Mouse (Mus musculus): ENCODE results near the gene Crispld2. TPM values are rescaled to one million over a fixed set of nuclear protein-coding genes. Genes with fewer than 3 reads are reported as not detected.

Gene Crispld2
- total and polyA plus RNA-seq, 3 experiments: not detected

GRCm38 (mm10) chr8:120062742-120063141 lies 70.5 kb downstream of the Crispld2 start:
- Histone ChIP-seq H3K27me3 (replicated peaks) (peaks cover 82% of the 10 kb centered on the region), H3K79me2 (replicated peaks; ENCODE audit: control insufficient read depth, extremely low read depth, insufficient read depth, poor library complexity, severe bottlenecking) (no peaks in the 10 kb centered on the region), H3K9ac (ENCODE audit: insufficient read depth, low read depth) (no peak overlapping the region), H3K4me2 (ENCODE audit: insufficient read depth, low read depth, poor library complexity, severe bottlenecking) (no peak overlapping the region), H3K9me3 (replicated peaks; ENCODE audit: low read length) (peaks cover 3% of the 10 kb centered on the region), H3K27ac (ENCODE audit: insufficient read depth, low read depth) (no peak overlapping the region), H3K4me3 (replicated peaks in 1 of 3; ENCODE audit: low read depth in 2 of 3, low read length in 2 of 3, poor library complexity in 1 of 3) (no peak overlapping the region), H3K36me3 (replicated peaks in 1 of 2; ENCODE audit: control insufficient read depth in 1 of 2, insufficient read depth in 1 of 2, low read length in 1 of 2) (no peaks in the 10 kb centered on the region), H3K4me1 (ENCODE audit: control insufficient read depth in 1 of 2, insufficient read depth in 2 of 2) (no peaks in the 10 kb centered on the region)
- DNase-seq (ENCODE audit: extremely low read depth): no peak
- dilution Hi-C loops (cut with MboI; ENCODE audit: extremely low pct_ligation_motif_present, extremely low pct_unique_long_range_greater_than_20kb, low sequenced_read_pairs): no loop called here
- TF ChIP-seq UBTF (IDR thresholded peaks at IDR 0.05; ENCODE audit: low read depth, low read length): no peak
- no peak for TF ChIP-seq RCOR1 (conservative IDR thresholded peaks at IDR 0.05; ENCODE audit: low read depth, low read length)
- TF ChIP-seq ZC3H11A (IDR thresholded peaks at IDR 0.05; ENCODE audit: low read depth, low read length): no peak
- TF ChIP-seq POLR2AphosphoS2 (IDR thresholded peaks at IDR 0.05; ENCODE audit: low read depth, low read length): no peak
- no peak for TF ChIP-seq SIN3A (IDR thresholded peaks at IDR 0.05; ENCODE audit: low read length)
- TF ChIP-seq IRF4 (IDR thresholded peaks at IDR 0.05; ENCODE audit: low read depth, low read length): no peak
- TF ChIP-seq MAX (IDR thresholded peaks at IDR 0.05; ENCODE audit: low read length): no peak
- TF ChIP-seq MAFK (IDR thresholded peaks at IDR 0.05; ENCODE audit: insufficient replicate concordance, low read length): no peak
- in situ Hi-C loops (cut with MboI; ENCODE audit: low pct_ligation_motif_present, low pct_unique_long_range_greater_than_20kb, low sequenced_read_pairs): no loop called here

- dilution Hi-C loops (cut with MboI; ENCODE audit: extremely low pct_ligation_motif_present, extremely low pct_unique_long_range_greater_than_20kb, low sequenced_read_pairs) (no loop called here), in situ Hi-C loops (cut with MboI; ENCODE audit: low pct_ligation_motif_present, low pct_unique_long_range_greater_than_20kb, low sequenced_read_pairs) (no loop called here)
- no peak overlapping the region for H3K4me2 ChIP-seq (ENCODE audit: insufficient read depth, low read depth, poor library complexity, severe bottlenecking)
- no peak for DNase-seq (ENCODE audit: extremely low read depth)
- H3K9me3 ChIP-seq (replicated peaks; ENCODE audit: low read length): peaks cover 3% of the 10 kb centered on the region
- peaks cover 82% of the 10 kb centered on the region for H3K27me3 ChIP-seq (replicated peaks)
- H3K4me1 ChIP-seq (ENCODE audit: control insufficient read depth in 1 of 2, insufficient read depth in 2 of 2): no peaks in the 10 kb centered on the region
- H3K36me3 ChIP-seq (replicated peaks in 1 of 2; ENCODE audit: control insufficient read depth in 1 of 2, insufficient read depth in 1 of 2, low read length in 1 of 2): no peaks in the 10 kb centered on the region
- TF ChIP-seq CTCF (conservative IDR thresholded peaks at IDR 0.05 in 1 of 2, IDR thresholded peaks at IDR 0.05 in 1 of 2; ENCODE audit: low read depth in 2 of 2, low read length in 2 of 2) (no peak), TBP (conservative IDR thresholded peaks at IDR 0.05; ENCODE audit: low read depth, low read length) (no peak), ZMIZ1 (IDR thresholded peaks at IDR 0.05; ENCODE audit: low read depth, low read length) (no peak), ETS1 (conservative IDR thresholded peaks at IDR 0.05; ENCODE audit: low read depth, low read length) (no peak), IRF4 (IDR thresholded peaks at IDR 0.05; ENCODE audit: low read depth, low read length) (no peak), SIN3A (IDR thresholded peaks at IDR 0.05; ENCODE audit: low read length) (no peak), BHLHE40 (IDR thresholded peaks at IDR 0.05; ENCODE audit: low read depth, low read length) (no peak), RCOR1 (conservative IDR thresholded peaks at IDR 0.05; ENCODE audit: low read depth, low read length) (no peak), MAFK (IDR thresholded peaks at IDR 0.05; ENCODE audit: insufficient replicate concordance, low read length) (no peak), E2F4 (IDR thresholded peaks at IDR 0.05; ENCODE audit: insufficient replicate concordance, low read depth, low read length) (no peak), CHD1 (IDR thresholded peaks at IDR 0.05; ENCODE audit: low read depth, low read length) (no peak), JUN (IDR thresholded peaks at IDR 0.05; ENCODE audit: insufficient read depth, low read depth, low read length) (no peak), POLR2AphosphoS2 (IDR thresholded peaks at IDR 0.05; ENCODE audit: low read depth, low read length) (no peak)
- no peak overlapping the region for H3K4me3 ChIP-seq (replicated peaks in 1 of 3; ENCODE audit: low read depth in 2 of 3, low read length in 2 of 3, poor library complexity in 1 of 3)
- H3K79me2 ChIP-seq (replicated peaks; ENCODE audit: control insufficient read depth, extremely low read depth, insufficient read depth, poor library complexity, severe bottlenecking): no peaks in the 10 kb centered on the region
- H3K9ac ChIP-seq (ENCODE audit: insufficient read depth, low read depth): no peak overlapping the region
- no peak overlapping the region for H3K27ac ChIP-seq (ENCODE audit: insufficient read depth, low read depth)
Observed at GRCm38 (mm10) chr8:120063326-120063725, 71.1 kb downstream of the Crispld2 start.
